Mouse (Mus musculus) left cerebral cortex, postnatal 36 days (tissue): ENCODE results near the gene Gm10563. TPM values are rescaled to one million over a fixed set of nuclear protein-coding genes. Genes with fewer than 3 reads are reported as not detected.

ENCODE experiments used
- DNase-seq, 2 experiments: peaks; one replicate each; pipeline ENCODE4 v3.0.0; 2021 to 2022; ENCODE audit warnings: low spot score in 2 of 2, mixed read lengths in 1 of 2
- intact Hi-C: fragments of 180-260 bp; cut with DNase I; formaldehyde crosslinking; loops from one replicate; pipeline ENCODE4 v1.15.1; 2025
- total RNA-seq, 2 experiments: library from RNA; stranded (reverse); gene quantifications; 2 replicates each; pipeline ENCODE4 v1.2.3; 2021

Gm10563 gene
- total RNA-seq, 2 experiments from 2014 or later: not detected

DNA sequence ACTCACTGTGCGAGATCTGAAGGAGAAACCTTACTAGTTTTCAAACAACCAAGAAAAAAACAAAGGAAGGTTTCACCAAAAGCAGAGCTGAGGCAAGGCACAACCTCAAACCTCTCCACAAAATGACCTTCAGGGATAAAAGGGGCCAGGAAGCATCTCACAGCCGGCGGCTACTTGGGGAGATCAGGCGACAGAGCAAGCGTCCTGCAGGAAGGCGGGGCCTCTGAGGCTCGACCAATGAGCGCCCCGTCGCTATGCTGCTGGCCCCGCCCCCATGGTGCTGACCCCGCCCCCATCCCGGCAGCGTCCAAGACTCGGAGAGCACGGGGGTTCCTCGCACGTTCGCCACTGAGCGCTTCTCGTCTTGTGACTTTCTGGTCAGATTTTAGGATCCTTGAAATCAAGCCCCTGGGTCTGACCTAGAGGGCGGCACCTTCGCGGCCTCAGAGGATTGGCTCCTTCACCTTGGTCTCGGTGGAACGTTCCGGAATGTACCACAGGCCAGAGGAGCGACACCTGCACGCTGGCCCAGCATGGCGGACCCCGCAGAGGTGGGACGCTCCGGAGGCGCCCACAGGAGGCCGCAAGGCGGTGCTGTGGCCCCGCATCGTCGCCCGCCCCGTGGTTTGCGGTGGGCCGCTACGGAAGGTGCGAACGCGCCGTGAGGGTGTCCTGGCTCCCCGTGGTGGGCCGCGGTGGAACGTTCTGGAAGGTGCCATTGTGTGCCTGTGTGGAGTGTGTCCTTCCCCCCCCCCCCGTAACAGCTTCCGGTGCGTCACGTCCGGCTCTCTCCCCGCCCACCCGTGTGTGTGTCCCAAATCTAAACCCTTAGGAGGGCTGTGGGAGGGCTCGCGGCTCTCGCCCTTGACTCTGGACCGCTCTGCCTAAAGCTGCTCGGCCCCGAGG lies 43.9 kb downstream of the Gm10563 start, which contains the start of gene Slc35e2:
Gene Slc35e2, plus strand, starts transcription at position 326 of the 906 bp plus-strand sequence.
- intact Hi-C loops: no loop called here
- DNase-seq: peak; percentile 97 to 98

DNA sequence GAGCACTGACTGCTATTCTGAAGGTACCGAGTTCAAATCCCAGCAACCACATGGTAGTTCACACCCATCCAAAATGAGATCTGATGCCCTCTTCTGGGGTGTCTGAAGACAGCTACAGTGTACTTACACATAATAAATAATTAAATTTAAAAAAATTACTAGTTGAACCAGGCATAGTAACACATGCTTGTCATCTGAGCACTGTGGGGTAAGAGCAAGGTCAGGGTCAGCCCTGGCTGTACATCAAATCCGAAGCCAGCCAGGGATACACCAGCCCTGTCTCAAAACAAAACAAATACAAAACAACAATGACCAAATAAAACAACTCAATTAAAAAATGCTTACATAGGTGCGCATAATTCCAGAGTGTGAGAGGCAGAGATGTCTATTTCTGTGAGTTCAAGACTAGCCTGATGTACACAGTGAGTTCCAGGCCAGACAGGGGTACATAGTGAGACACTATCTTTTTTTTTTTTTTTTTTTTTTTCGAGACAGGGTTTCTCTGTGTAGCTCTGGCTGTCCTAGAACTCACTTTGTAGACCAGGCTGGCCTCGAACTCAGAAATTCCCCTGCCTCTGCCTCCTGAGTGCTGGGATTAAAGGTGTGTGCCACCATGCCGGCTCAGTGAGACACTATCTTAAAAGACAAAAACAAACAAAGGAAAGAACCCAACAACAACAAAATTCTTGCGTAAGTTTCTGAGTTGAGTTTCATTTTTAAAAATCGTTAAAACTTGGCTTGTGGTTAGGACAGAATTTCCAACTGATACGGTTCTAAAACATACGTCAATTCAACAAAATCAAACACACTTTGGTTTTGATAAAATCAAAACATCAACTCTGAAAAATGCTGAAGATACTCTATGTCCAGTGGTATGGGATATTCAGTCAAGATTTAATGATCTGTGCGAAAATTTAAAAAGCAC lies 45.0 kb downstream of the Gm10563 start:
- DNase-seq: no peak
- intact Hi-C loops: no loop called here

DNA sequence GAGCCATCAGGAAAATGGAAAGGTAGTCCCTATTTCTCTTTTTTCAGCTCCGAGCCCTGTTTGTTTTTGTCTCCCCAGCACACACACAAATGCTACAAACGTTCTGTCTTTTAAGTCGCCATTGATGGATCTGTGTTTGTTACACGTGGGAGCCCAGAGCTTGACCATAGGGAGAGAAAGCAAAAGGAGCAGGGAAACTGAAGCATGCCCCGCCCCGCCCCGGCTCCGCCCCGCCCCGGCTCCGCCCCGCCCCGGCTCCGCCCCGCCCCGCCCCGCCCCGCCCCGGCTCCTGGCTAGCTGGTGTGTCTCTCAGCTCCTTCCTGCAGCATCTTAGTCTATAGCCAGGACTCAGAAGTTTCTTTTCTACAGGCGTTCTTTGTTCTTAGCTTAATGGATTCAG lies 46.7 kb downstream of the Gm10563 start:
- intact Hi-C loops: no loop called here

GRCm38 (mm10) chr4:155596606-155597005 lies 48.6 kb downstream of the Gm10563 start:
- intact Hi-C loops: no loop called here

More for the DNA sequence above, 46.7 kb downstream of the Gm10563 start:
- DNase-seq: no peak

DNA sequence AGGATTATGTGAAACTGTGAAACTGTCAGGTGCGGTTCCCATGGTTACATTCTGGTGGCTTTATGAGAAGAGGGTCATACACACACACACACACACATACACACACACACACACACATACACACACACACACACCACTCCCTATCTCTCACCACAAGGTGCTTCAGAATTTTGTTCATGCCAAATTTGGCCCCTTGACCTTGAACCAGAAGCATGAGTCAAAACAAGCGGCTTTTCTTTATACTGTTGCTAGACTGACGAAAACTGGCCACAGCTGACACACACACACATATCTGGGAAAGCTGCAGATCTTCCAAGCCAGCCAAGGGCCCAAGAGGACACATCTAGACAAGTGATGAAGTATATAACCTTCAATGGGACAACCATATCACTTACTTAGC lies 49.4 kb downstream of the Gm10563 start:
- DNase-seq: no peak
- intact Hi-C loops: no loop called here

More at GRCm38 (mm10) chr4:155596606-155597005, 48.6 kb downstream of the Gm10563 start:
- DNase-seq: no peak

GRCm38 (mm10) chr4:155593780-155594179 lies 51.4 kb downstream of the Gm10563 start:
- intact Hi-C loops: no loop called here
- DNase-seq: no peak

- DNase-seq: no peak
- intact Hi-C loops: no loop called here
Measured at GRCm38 (mm10) chr4:155591012-155591719, 54.0 kb downstream of the Gm10563 start.

DNA sequence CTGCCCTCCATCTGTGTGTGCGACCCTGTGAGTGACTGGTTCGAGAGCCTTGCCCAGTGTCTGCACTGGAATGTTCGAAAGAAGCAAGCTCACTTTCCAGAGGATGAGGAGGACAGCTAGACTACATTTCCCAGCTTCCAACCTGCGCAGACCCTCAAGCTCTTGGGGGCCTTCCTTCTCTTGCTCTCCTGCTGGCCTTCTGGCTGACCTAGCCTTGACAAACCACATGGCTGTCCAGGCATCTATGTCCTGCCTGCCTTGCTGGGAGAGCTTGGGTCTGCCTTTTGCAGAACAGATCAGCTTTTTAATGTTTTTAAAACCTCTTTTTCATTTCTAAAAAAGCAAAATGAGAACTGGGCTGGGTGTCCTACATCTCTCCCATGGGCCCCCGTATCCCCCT lies 55.9 kb downstream of the Gm10563 start:
- intact Hi-C loops: no loop called here
- DNase-seq: no peak

DNA sequence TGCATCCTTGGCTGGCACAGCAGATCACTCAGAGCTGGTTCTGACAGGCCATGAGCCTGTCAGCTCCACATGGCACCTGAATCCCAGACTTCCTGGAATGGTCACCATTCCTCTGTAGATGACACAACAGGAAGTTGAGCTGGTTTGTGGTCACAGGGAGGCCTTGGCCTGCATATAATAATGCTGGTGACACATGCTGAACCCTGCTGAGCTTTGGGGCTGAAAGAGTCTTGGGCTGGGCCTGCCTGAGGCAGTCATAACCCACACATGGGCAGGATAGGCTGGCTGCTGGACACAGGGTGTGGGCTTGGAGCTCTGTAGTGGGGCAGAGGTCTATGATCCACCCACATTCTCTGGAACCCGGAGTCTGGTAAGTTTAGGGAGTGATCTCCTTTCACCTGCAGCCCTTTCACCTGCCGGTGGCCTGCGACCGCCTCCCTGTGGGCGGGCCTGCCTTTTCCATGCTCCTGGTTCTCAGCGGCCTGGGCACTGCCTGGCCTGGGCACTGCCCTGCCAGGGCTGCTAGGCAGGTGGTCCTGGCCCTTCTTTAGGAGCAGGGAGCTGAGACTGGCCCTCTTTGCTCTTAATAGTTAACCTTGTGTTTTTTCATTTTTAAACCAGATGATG lies 62.8 kb downstream of the Gm10563 start:
- intact Hi-C loops: no loop called here
- no peak for DNase-seq

GRCm38 (mm10) chr4:155580420-155580819 lies 64.8 kb downstream of the Gm10563 start:
- peak in 1 of 2 experiments; percentile 44 for DNase-seq

DNA sequence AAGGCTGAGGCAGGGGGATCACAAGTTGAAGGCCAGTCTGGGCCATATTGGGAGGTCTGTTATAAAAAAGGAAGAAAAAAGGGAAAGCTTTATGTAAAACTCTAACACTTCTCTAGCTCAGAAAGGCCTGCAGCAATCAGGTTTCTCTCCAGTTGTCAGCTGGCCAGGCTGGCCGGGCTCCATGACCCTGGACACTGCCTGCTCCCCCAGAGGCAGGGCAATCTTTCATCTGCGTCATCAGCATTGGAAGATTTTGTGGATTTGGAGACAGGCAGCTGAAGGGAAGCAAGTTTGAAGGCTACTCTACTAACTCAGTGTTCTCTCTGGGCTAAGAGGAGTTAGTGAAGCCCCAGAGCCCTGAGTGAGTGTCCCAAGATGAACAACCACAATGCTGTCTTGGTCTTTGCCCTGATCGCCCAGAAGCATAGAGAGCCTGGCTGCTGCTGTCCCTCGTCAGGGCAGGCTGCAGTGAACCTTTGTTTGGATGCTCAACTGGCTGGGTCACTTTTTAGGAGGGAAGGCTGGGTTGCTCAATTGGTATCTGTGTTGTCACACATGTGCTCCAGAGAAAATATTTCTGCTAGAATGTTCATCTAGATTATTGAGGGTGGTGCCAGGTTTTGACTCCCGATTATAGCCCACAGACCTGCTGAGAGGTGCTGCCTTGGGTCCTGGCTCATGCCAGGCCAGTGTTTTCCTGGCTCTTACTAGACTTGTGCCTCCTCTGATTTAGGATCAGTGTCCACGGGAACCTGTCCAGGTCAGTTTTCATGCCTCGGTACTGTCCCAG lies 66.7 kb downstream of the Gm10563 start:
- DNase-seq: no peak
- intact Hi-C loops: loop anchor here (10.0 kb wide), 1 partner anchor 214 kb away; the partner anchor contains the start of gene Prkcz

More at GRCm38 (mm10) chr4:155580420-155580819, 64.8 kb downstream of the Gm10563 start:
- intact Hi-C loops: loop anchor here (2.0 kb wide), 1 partner anchor 100 kb away; no protein-coding TSS in a partner anchor

DNA sequence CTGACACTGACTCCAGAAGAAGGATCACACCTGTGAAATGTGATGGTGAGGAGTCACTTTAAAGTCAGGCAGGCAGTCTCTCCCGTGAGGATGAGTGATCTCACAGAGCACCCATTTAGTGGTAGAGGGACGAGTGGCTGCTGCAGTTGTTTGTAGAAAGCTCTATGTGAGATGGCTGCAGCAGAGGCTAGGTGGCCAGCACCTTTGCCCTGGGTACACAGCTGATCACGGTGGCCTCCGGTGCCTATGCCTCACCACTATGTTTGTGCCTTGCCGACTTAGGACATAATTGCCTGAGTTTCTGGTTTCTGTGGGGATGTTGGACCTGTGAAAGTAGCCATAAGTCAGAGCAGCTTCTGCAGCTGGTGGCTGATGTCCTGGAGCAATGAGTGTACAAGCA lies 67.5 kb downstream of the Gm10563 start:
- intact Hi-C loops: loop anchor here (10.0 kb wide), 1 partner anchor 213 kb away; the partner anchor contains the start of gene Prkcz
- DNase-seq: no peak

DNA sequence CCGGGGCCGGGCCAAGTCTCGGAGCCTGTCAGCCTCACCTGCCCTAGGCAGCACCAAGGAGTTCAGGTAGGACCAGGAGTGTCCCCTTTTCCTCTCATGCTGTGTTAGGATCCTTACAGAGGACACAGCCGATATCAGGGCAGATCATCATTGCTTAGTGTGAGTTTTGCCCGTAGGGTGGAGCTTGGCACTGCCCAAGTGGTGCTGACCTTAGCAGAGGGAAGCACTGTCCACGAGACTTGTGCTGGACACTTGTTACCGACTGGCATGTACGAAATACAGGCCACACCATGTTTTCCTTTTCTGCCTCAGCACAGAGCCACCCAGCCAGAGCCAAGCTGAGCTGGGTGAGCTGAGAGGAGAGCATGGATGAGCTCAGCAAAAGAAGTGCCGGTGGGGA lies 68.1 kb downstream of the Gm10563 start:
- DNase-seq: no peak
- intact Hi-C loops: loop anchor here (10.0 kb wide), 1 partner anchor 212 kb away; the partner anchor contains the start of gene Prkcz

- intact Hi-C loops: loop anchor here (10.0 kb wide), 1 partner anchor 211 kb away; the partner anchor contains the start of gene Prkcz
Measured at GRCm38 (mm10) chr4:155575521-155575920, 69.7 kb downstream of the Gm10563 start.

DNA sequence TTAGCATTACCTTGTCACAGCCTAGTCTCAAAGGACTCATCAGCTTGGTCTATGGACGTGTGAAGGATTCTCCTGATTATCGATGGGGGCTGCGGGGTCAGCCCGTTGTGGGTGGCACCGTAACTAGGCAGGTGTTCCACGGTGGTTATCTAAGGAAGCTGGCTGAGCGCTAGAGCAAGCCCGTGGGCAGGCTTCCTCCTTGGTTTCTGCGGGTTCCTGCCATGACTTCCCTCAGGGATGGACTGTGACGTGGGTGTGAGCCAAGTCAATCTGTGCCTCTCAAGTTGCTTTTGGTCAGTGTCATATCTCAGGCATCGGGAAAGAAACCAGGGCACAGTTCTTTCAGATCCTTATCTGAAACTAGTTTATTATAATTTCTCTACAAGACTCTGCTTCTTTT lies 70.3 kb downstream of the Gm10563 start:
- intact Hi-C loops: loop anchor here (10.0 kb wide), 1 partner anchor 210 kb away; the partner anchor contains the start of gene Prkcz
- DNase-seq: no peak

More at GRCm38 (mm10) chr4:155575521-155575920, 69.7 kb downstream of the Gm10563 start:
- no peak for DNase-seq

GRCm38 (mm10) chr4:155573876-155574275 lies 71.3 kb downstream of the Gm10563 start:
- no peak for DNase-seq
- intact Hi-C loops: loop anchor here (10.0 kb wide), 1 partner anchor 209 kb away; the partner anchor contains the start of gene Prkcz

DNA sequence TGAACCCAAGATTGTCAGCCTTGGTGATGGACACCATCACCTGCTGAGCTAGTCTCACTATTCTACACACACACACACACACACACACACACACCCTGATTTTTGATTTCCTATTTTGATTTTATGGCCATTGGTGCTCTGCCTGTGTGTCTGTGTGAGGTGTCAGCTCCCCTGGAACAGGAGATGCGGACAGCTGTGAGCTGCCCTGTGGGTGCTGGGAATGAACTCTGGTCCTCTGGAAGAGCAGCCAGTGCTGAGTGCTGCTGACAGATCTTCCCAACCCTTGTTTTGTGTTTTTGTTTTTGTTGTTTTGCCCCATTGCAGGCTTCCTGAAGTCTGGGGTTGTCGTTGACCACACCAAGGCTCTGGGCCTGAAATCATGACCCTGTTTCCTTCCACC lies 72.1 kb downstream of the Gm10563 start:
- intact Hi-C loops: loop anchor here (10.0 kb wide), 1 partner anchor 208 kb away; the partner anchor contains the start of gene Prkcz
- no peak for DNase-seq
